Mouse (Mus musculus) thymus, postnatal 0 days (tissue): Measurements from ENCODE around the gene Xdh. TPM values are rescaled to one million over a fixed set of nuclear protein-coding genes. Genes with fewer than 3 reads are reported as not detected.

Source experiments
- DNase-seq: peaks from one replicate; pipeline ENCODE4 v3.0.0-alpha.2; 2015; ENCODE audit warnings: low spot score
- polyA plus RNA-seq: library from polyadenylated mRNA; unstranded; fragments of >200 nt; fragmentation: Nextera tagmentation; extraction: Ambion mirVana; gene quantifications from 2 replicates; pipeline ENCODE4 v1.2.1, GENCODE M21; 2015

The Xdh gene
- polyA plus RNA-seq, 1 experiment from 2014 or later = 8.5 TPM

- no peak for DNase-seq
These were observed 7.6 kb downstream of the Xdh start for GRCm38 (mm10) chr17:73942268-73942962.

DNA sequence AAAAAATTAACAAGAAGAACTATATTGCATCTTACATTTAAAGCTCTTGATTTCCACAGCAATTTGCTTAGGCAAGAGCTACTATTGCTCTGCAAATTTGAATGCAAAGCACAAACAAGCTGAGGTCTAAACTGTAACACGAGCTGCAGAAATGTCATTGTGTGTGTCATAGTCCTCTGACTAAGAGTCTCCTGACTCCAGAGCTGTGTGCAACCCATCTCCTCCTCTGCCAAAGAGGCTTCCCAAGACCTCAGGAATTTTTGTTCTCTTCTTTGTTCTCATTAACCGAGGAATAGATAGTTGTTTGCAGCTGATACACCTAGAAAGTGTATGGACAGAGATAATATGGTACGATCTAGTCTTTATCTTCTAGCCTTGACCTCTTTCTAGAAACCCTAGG is 8.2 kb downstream of the Xdh start:
- no peak for DNase-seq

DNA sequence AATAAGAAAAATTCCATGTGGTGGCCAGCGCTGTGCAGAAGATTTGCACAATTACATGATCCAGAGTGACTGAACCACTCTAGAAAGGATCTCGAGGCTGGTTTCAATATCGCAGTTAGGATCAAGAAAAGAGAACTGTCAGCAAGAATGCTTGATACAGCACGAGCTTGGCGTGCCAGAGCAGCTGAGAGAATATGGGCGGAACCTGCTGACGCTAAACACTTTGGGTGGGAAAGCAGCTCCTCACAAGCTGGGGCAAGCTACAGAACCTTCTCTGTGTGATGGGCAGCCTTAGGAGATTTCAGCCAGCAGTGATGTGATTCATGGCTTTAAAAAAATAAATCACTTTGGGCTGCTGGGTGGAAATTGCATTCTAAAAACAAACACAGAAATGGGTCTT is 12.9 kb downstream of the Xdh start:
- no peak for DNase-seq

GRCm38 (mm10) chr17:73935163-73935562 is 14.8 kb downstream of the Xdh start:
- DNase-seq = no peak

- DNase-seq = no peak
These were observed 15.7 kb downstream of the Xdh start for GRCm38 (mm10) chr17:73934281-73934680.

GRCm38 (mm10) chr17:73933616-73934015 is 16.4 kb downstream of the Xdh start:
- DNase-seq = no peak

- DNase-seq = no peak
These were observed 17.4 kb downstream of the Xdh start for GRCm38 (mm10) chr17:73932497-73933059.

- DNase-seq = no peak
These were observed 30.5 kb downstream of the Xdh start for GRCm38 (mm10) chr17:73919520-73919919.

- DNase-seq = no peak
These were observed 31.0 kb downstream of the Xdh start for GRCm38 (mm10) chr17:73918944-73919381.

GRCm38 (mm10) chr17:73918138-73918537 is 31.9 kb downstream of the Xdh start:
- DNase-seq = no peak

DNA sequence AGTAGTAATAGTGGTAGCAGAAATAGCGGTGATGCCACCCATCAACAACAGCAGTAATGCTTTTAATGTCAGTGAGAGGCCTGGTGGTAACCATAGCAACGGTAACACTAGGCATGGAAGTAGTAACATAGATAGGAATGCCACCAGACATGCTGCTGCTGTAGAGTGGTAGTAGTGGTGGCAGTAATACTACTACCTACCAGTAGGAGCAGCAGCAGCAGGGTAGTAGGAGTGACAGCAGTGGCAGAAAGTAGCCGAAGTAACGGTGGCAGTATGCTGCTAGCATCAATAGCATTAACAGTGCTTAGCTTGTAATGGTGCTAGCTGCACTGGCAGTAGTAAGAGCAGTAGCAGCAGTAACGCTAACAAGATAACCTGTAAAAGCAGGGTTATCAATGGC is 32.3 kb downstream of the Xdh start:
- DNase-seq = no peak

GRCm38 (mm10) chr17:73914730-73915129 is 35.3 kb downstream of the Xdh start:
- no peak for DNase-seq

- DNase-seq = no peak
These were observed 43.9 kb downstream of the Xdh start for GRCm38 (mm10) chr17:73906076-73906475.

DNA sequence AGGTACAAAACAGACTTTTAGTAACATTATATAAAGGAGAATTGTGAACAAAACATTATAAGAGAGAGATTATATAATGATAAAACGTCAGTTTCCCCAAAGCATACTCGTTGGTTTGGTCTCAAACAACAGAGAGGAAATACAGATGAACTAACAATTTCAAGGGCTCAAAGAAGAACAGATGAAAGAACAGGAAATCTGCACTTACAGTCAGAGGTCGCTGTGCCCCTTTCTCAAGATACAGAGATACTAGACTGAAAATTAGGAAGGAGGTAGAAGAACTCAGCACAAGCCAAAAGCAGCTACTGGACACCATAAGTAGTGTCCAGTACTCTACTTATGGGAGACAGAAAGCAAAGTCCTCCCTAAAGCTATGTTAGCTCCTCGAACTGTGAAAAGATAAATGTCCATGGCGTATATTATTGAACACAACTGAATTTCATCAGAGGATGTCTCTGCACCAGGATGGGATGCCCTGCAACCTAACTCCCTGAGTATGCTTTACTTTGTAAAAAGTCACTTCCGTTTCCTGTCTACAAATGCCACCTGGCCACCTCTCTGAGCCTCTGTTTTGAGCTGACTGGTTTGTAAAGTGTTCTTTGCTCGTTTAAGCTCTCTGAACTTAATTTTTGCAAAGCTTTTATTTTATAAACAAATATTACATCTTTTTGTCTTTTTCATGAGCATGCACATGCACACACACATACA is 44.8 kb downstream of the Xdh start:
- peak; percentile 69 for DNase-seq

GRCm38 (mm10) chr17:73903121-73903520 is 46.9 kb downstream of the Xdh start:
- DNase-seq = no peak

GRCm38 (mm10) chr17:73902234-73902636 is 47.8 kb downstream of the Xdh start:
- no peak for DNase-seq

GRCm38 (mm10) chr17:73894399-73894798 is 55.6 kb downstream of the Xdh start:
- DNase-seq = no peak

- DNase-seq = no peak
These were observed 56.2 kb downstream of the Xdh start for GRCm38 (mm10) chr17:73893822-73894221.

- DNase-seq = peak; percentile 17
These were observed 56.8 kb downstream of the Xdh start for GRCm38 (mm10) chr17:73893207-73893606.

GRCm38 (mm10) chr17:73891590-73891989 is 58.4 kb downstream of the Xdh start:
- DNase-seq = peak; percentile 33

GRCm38 (mm10) chr17:73886071-73886785 is 63.8 kb downstream of the Xdh start:
- DNase-seq = no peak

GRCm38 (mm10) chr17:73883332-73883731 is 66.7 kb downstream of the Xdh start:
- no peak for DNase-seq
